Mouse (Mus musculus) liver, embryonic 14.5 days (tissue): ENCODE results near the gene Gm4707.

ENCODE experiments used
- CTCF ChIP-seq: IDR thresholded peaks from 2 replicates; pipeline ENCODE4 v1.5.1; 2016; ENCODE audit warnings: antibody characterized with exemption, low read depth, control low read depth
- EP300 ChIP-seq: IDR thresholded peaks from 2 replicates; pipeline ENCODE4 v1.6.1; 2016; ENCODE audit warnings: antibody characterized with exemption, low read depth

DNA sequence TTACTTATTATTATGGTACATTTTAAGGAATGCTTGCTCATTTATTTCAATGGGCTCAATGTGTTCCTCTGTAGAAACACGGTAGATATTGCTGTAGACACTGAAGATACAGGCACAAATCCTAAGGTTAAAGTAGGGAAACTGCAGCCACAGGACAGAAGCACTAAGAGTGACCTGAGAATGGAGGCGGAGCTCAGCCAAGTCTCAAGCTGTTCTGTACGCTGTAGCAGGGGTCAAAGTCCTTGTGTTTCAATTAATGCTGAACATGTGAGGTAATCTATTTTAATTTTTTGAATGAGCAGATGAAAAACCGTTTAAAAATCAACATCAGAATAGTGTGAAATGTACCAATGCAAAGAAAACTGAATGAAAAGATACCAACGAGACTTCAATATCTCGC is 16.4 kb downstream of the Gm4707 start:
- TF ChIP-seq CTCF, result no peak
- TF ChIP-seq EP300, result no peak
